ENCODE assay signal across 14 mouse cellular contexts in genomic region chr14:120349332-120349731, GRCm38 (mm10).
"Had no signal": no experiment of that assay in that cellular context is flagged by ENCODE, and none has a peak within 500 bp of the region (broad histone marks: within the 10 kb centered on the region; RNA-seq: fewer than 3 reads in every experiment).

No protein-coding gene starts in this region.

- H3K9ac ChIP-seq: limb, embryonic 12.5 days; liver, embryonic 13.5 days; liver, postnatal 0 days; lung, embryonic 15.5 days; midbrain, embryonic 12.5 days had no signal

- H3K4me2 ChIP-seq: limb, embryonic 12.5 days; liver, embryonic 13.5 days; lung, embryonic 15.5 days; midbrain, embryonic 12.5 days had no signal

- H3K4me3 ChIP-seq: layer of hippocampus, adult 2 months; limb, embryonic 12.5 days; liver, embryonic 13.5 days; lung, embryonic 15.5 days; megakaryocyte, embryonic 14.5 days; midbrain, embryonic 12.5 days had no signal

- ATAC-seq: liver, postnatal 0 days had no signal

- H3K9me3 ChIP-seq: liver, embryonic 13.5 days; megakaryocyte, embryonic 14.5 days had no signal

- H3K4me1 ChIP-seq: midbrain, embryonic 12.5 days had no signal

- H3K36me3 ChIP-seq: midbrain, embryonic 12.5 days had no signal

- H3K27ac ChIP-seq: layer of hippocampus, adult 2 months; limb, embryonic 12.5 days; liver, embryonic 13.5 days; lung, embryonic 15.5 days; macrophage; midbrain, embryonic 12.5 days had no signal

- H3K27me3 ChIP-seq: limb, embryonic 12.5 days; liver, embryonic 13.5 days; lung, embryonic 15.5 days; megakaryocyte, embryonic 14.5 days had no signal

- DNase-seq: kidney, postnatal 10 days; kidney, postnatal 4 days; liver; liver, embryonic 13.5 days; liver, postnatal 0 days; lung, postnatal 14 days; thymus, adult 18-20 months; thymus, postnatal 14 days had no signal
